In genomic region chr15:78998348-78998747, GRCm38 (mm10) we compare ENCODE assay signal across 24 mouse cellular contexts. TPM values are rescaled to one million over a fixed set of nuclear protein-coding genes. Genes with fewer than 3 reads are reported as not detected.
DNase-seq lines count a peak whose midpoint lies in the region; ATAC-seq and TF ChIP-seq lines count a peak whose summit lies in the region.
"Had no signal": no experiment of that assay in that cellular context is flagged by ENCODE, and none has a peak within 500 bp of the region (broad histone marks: within the 10 kb centered on the region; RNA-seq: fewer than 3 reads in every experiment).

No protein-coding gene starts in this region.

- peak; percentile 58; the same call in 1 of the 2 replicates for ATAC-seq in heart, postnatal 0 days (ENCODE audit: insufficient read depth, low read depth)
- peak; percentile 48; the same call in 1 of the 2 replicates for ATAC-seq in embryonic facial prominence, embryonic 14.5 days (ENCODE audit: low read depth)
- ATAC-seq: forebrain, postnatal 0 days; intestine, embryonic 16.5 days had no signal

- peaks cover 93% of the 10 kb centered on the region for H3K36me3 ChIP-seq in heart, embryonic 10.5 days
- H3K36me3 ChIP-seq in heart, adult 2 months (ENCODE audit: control insufficient read depth, insufficient read depth, low read length) = no peaks in the 10 kb centered on the region
- peaks cover 71% of the 10 kb centered on the region for H3K36me3 ChIP-seq in heart, postnatal 0 days (replicated peaks; ENCODE audit: control insufficient read depth, insufficient read depth, low read length)
- H3K36me3 ChIP-seq in embryonic facial prominence, embryonic 14.5 days (ENCODE audit: control insufficient read depth, insufficient read depth, low read length) = peaks cover 91% of the 10 kb centered on the region

- H3K27me3 ChIP-seq in heart, embryonic 10.5 days (ENCODE audit: insufficient read depth, poor library complexity, severe bottlenecking) = no peaks in the 10 kb centered on the region
- H3K27me3 ChIP-seq in heart, adult 2 months (ENCODE audit: control insufficient read depth, insufficient read depth, low read length) = no peaks in the 10 kb centered on the region
- no peaks in the 10 kb centered on the region for H3K27me3 ChIP-seq in heart, postnatal 0 days (ENCODE audit: control insufficient read depth, insufficient read depth, low read length)
- H3K27me3 ChIP-seq in embryonic facial prominence, embryonic 14.5 days (replicated peaks; ENCODE audit: control insufficient read depth, insufficient read depth, low read length) = no peaks in the 10 kb centered on the region
- H3K27me3 ChIP-seq: lung, embryonic 15.5 days had no signal

- H3K4me1 ChIP-seq in heart, embryonic 10.5 days = peaks cover 54% of the 10 kb centered on the region
- H3K4me1 ChIP-seq in heart, adult 2 months (ENCODE audit: control insufficient read depth, insufficient read depth, low read length) = no peaks in the 10 kb centered on the region
- H3K4me1 ChIP-seq in heart, postnatal 0 days (ENCODE audit: control insufficient read depth, insufficient read depth) = no peaks in the 10 kb centered on the region
- no peaks in the 10 kb centered on the region for H3K4me1 ChIP-seq in embryonic facial prominence, embryonic 14.5 days (ENCODE audit: control insufficient read depth, insufficient read depth, low read length)
- H3K4me1 ChIP-seq: lung, embryonic 15.5 days had no signal

- TF ChIP-seq POLR2A in heart, adult 2 months (IDR thresholded peaks at IDR 0.05; ENCODE audit: insufficient read depth, low read depth, low read length) = no peak

- WGBS in heart, embryonic 10.5 days = 43% methylated on average over 8 of the region's 8 CpGs
- 55% methylated on average over 8 of the region's 8 CpGs for WGBS in heart, adult 2 months
- 35% methylated on average over 8 of the region's 8 CpGs for WGBS in heart, postnatal 0 days
- WGBS in embryonic facial prominence, embryonic 14.5 days = 54% methylated on average over 8 of the region's 8 CpGs

- no peaks in the 10 kb centered on the region for H3K9me3 ChIP-seq in heart, embryonic 10.5 days
- no peaks in the 10 kb centered on the region for H3K9me3 ChIP-seq in heart, postnatal 0 days (replicated peaks; ENCODE audit: control insufficient read depth, low read length)
- H3K9me3 ChIP-seq in embryonic facial prominence, embryonic 14.5 days (ENCODE audit: control insufficient read depth, low read length) = no peaks in the 10 kb centered on the region
- H3K9me3 ChIP-seq: G1E; lung, embryonic 15.5 days had no signal

- TF ChIP-seq CTCF in heart, adult 2 months (IDR thresholded peaks at IDR 0.05) = no peak
- TF ChIP-seq CTCF in heart, postnatal 0 days (IDR thresholded peaks at IDR 0.05; ENCODE audit: low read depth) = no peak

- H3K27ac ChIP-seq in heart, embryonic 10.5 days = peak overlapping the region; percentile 75
- H3K27ac ChIP-seq in heart, adult 2 months = no peak overlapping the region
- H3K27ac ChIP-seq in heart, postnatal 0 days (ENCODE audit: low read depth) = peak overlapping the region; percentile 44
- H3K27ac ChIP-seq in embryonic facial prominence, embryonic 14.5 days (replicated peaks; ENCODE audit: low read depth, low read length) = peak overlapping the region; percentile 61
- H3K27ac ChIP-seq: hindbrain, embryonic 14.5 days; liver, embryonic 14.5 days; lung, embryonic 15.5 days had no signal

- no peak for TF ChIP-seq EP300 in heart, adult 2 months (IDR thresholded peaks at IDR 0.05; ENCODE audit: insufficient read depth, low read depth, low read length)
- TF ChIP-seq EP300 in heart, postnatal 0 days (IDR thresholded peaks at IDR 0.05; ENCODE audit: low read depth) = no peak

- no peaks in the 10 kb centered on the region for H3K79me2 ChIP-seq in heart, adult 2 months (replicated peaks; ENCODE audit: control insufficient read depth, insufficient read depth, low read length)

- H3K4me3 ChIP-seq in heart, embryonic 10.5 days = no peak overlapping the region
- no peak overlapping the region for H3K4me3 ChIP-seq in heart, adult 2 months
- H3K4me3 ChIP-seq in heart, postnatal 0 days (ENCODE audit: low read depth, low read length) = no peak overlapping the region
- no peak overlapping the region for H3K4me3 ChIP-seq in embryonic facial prominence, embryonic 14.5 days (ENCODE audit: low read depth, low read length)
- H3K4me3 ChIP-seq: lung, embryonic 15.5 days had no signal

- no peak for DNase-seq in heart, embryonic 10.5 days (ENCODE audit: low spot score)
- no peak for DNase-seq in heart, adult 2 months
- peak; percentile 22 for DNase-seq in heart, postnatal 0 days (ENCODE audit: low spot score)
- no peak for DNase-seq in heart, adult 8-10 months (ENCODE audit: low spot score)
- peak; percentile 39 for DNase-seq in ZHBTc4 (ENCODE audit: low read depth, low spot score)
- DNase-seq in embryonic facial prominence, embryonic 14.5 days (ENCODE audit: low spot score) = peak; percentile 67
- no peak for DNase-seq in retina, embryonic 14.5 days (ENCODE audit: low spot score)
- no peak for DNase-seq in adrenal gland, adult (ENCODE audit: inconsistent age in 2 of 2, low spot score in 1 of 2)
- DNase-seq: adrenal gland, postnatal 25 days; cerebellum, adult 11-12 months; cerebellum, postnatal 14 days; forebrain, postnatal 0 days; lung, postnatal 4 days; retina, postnatal 1 day; thymus, postnatal 14 days had no signal

- no peak overlapping the region for H3K4me2 ChIP-seq in heart, postnatal 0 days (ENCODE audit: low read depth, low read length)
- H3K4me2 ChIP-seq in embryonic facial prominence, embryonic 14.5 days (ENCODE audit: low read depth, low read length) = no peak overlapping the region
- H3K4me2 ChIP-seq: hindbrain, embryonic 14.5 days; lung, embryonic 15.5 days had no signal

- no peak overlapping the region for H3K9ac ChIP-seq in heart, adult 2 months (ENCODE audit: low read depth, low read length)
- H3K9ac ChIP-seq in heart, postnatal 0 days (replicated peaks; ENCODE audit: low read depth, low read length) = peak overlapping the region; percentile 35; the same call in 1 of the 2 replicates
- H3K9ac ChIP-seq in embryonic facial prominence, embryonic 14.5 days (ENCODE audit: low read depth, low read length) = 0 out of 2 replicates have a peak overlapping the region, but pooled peaks have one; percentile 5
- H3K9ac ChIP-seq: forebrain, postnatal 0 days; hindbrain, embryonic 14.5 days; liver, embryonic 14.5 days; lung, embryonic 15.5 days had no signal

- intact Hi-C loops in heart, adult 2 months (cut with DNase I) = no loop called here

RNA-seq across cellular contexts. Expression of gene H1f0, which starts 29.9 kb away (rescaled TPM):
- polyA plus RNA-seq in heart, embryonic 10.5 days (2016; fragmentation: Nextera tagmentation; extraction: Ambion mirVana) = 195 and 250 TPM in 2 replicates
- 10 to 100 TPM; 73.3 to 82.4 TPM for total RNA-seq in heart, adult 2 months (2021)
- polyA plus RNA-seq in heart, adult 2 months (2012; rRNA removed) = 54.2 and 66.4 TPM in 2 replicates
- 318 and 358 TPM in 2 replicates for total RNA-seq in heart, postnatal 0 days (2014; rRNA removed; ENCODE audit: low replicate concordance)
- polyA plus RNA-seq in heart, postnatal 0 days (2015; fragmentation: Nextera tagmentation; extraction: Ambion mirVana) = 210 and 229 TPM in 2 replicates
- 10 to 100 TPM; 64.1 to 92.7 (median 77.5) TPM for total RNA-seq in heart, adult 8-10 months (2022)
- polyA plus RNA-seq in embryonic facial prominence, embryonic 14.5 days (2014; fragmentation: Nextera tagmentation; extraction: Ambion mirVana) = 168 and 202 TPM in 2 replicates

RNA-seq across cellular contexts. Expression of gene Galr3, which starts 43.3 kb away (rescaled TPM):
- polyA plus RNA-seq in heart, embryonic 10.5 days (2016; fragmentation: Nextera tagmentation; extraction: Ambion mirVana) = 0.26 TPM in 1 of 2 replicates, not detected in the other
- not detected for total RNA-seq in heart, adult 2 months (2021)
- not detected in 2 replicates for polyA plus RNA-seq in heart, adult 2 months (2012; rRNA removed)
- not detected in 2 replicates for total RNA-seq in heart, postnatal 0 days (2014; rRNA removed; ENCODE audit: low replicate concordance)
- polyA plus RNA-seq in heart, postnatal 0 days (2015; fragmentation: Nextera tagmentation; extraction: Ambion mirVana) = not detected in 2 replicates
- total RNA-seq in heart, adult 8-10 months (2022) = not detected
- not detected in 2 replicates for polyA plus RNA-seq in embryonic facial prominence, embryonic 14.5 days (2014; fragmentation: Nextera tagmentation; extraction: Ambion mirVana)
- total RNA-seq: G1E; layer of hippocampus, postnatal 25 days; left cerebral cortex, postnatal 36 days had no signal
- polyA plus RNA-seq: G1E; hindbrain, embryonic 14.5 days; kidney, embryonic 16.5 days; lung, embryonic 15.5 days; testis, adult 2 months had no signal

RNA-seq across cellular contexts. Expression of gene Triobp, which starts 50.8 kb away (rescaled TPM):
- 63.6 and 68.2 TPM in 2 replicates for polyA plus RNA-seq in heart, embryonic 10.5 days (2016; fragmentation: Nextera tagmentation; extraction: Ambion mirVana)
- total RNA-seq in heart, adult 2 months (2021) = 10 to 100 TPM; 24.4 to 30.9 TPM
- polyA plus RNA-seq in heart, adult 2 months (2012; rRNA removed) = 22.0 and 26.7 TPM in 2 replicates
- total RNA-seq in heart, postnatal 0 days (2014; rRNA removed; ENCODE audit: low replicate concordance) = 45.3 and 80.0 TPM in 2 replicates
- polyA plus RNA-seq in heart, postnatal 0 days (2015; fragmentation: Nextera tagmentation; extraction: Ambion mirVana) = 19.1 and 20.0 TPM in 2 replicates
- total RNA-seq in heart, adult 8-10 months (2022) = 10 to 100 TPM; 30.2 to 31.3 (median 31.0) TPM
- polyA plus RNA-seq in embryonic facial prominence, embryonic 14.5 days (2014; fragmentation: Nextera tagmentation; extraction: Ambion mirVana) = 46.2 and 47.4 TPM in 2 replicates

Comparison
In these comparisons a context has a peak if more than half of its experiments do, and no peak if none do; other contexts are left out.
1. DNase-seq: peak in heart, postnatal 0 days (single experiment), ZHBTc4 (single experiment) and embryonic facial prominence, embryonic 14.5 days (single experiment); none in heart, embryonic 10.5 days (single experiment), heart, adult 2 months (0 of 2), heart, adult 8-10 months (single experiment), retina, embryonic 14.5 days (single experiment) and adrenal gland, adult (0 of 2).